Mouse (Mus musculus) gastrocnemius, postnatal 14 days (tissue): ENCODE measurements around the gene Diaph2. TPM values are rescaled to one million over a fixed set of nuclear protein-coding genes. Genes with fewer than 3 reads are reported as not detected.
"Not testable (repeated sequence)": the region's sequence is repeated elsewhere in the genome, so short reads cannot be mapped to it uniquely, and the experiment has no call there.

ENCODE experiments used
- DNase-seq: peaks from one replicate; pipeline ENCODE4 v3.0.0; 2021; ENCODE audit warnings: mixed read lengths
- intact Hi-C: fragments of 180-260 bp; cut with DNase I; formaldehyde crosslinking; loops from one replicate; pipeline ENCODE4 v1.15.1; 2025; ENCODE audit warnings: low total_unique reads
- total RNA-seq, 2 experiments: library from RNA; stranded (reverse); gene quantifications; 2 replicates each; pipeline ENCODE4 v1.2.3; 2021

The Diaph2 gene
- total RNA-seq, 2 experiments from 2014 or later = 5.1 to 5.3 TPM

DNA sequence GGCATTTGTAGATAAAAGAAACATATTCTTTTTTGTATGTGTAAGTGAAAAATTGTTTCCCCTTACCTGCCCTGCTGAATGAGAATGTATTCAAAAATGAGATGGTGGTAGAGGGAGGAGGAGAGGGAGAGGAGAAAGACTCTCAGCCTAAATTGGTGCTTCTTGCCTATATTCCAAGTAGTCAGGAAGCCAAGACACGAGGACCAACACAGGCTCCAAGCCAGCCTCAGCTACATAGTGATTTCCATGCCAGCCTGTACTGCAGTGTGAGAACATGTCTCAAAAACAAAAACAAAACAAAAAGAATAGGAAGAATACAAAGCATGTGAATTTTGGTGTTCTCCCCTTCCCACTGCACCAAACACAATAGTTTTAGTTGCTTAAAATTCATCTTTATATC is 497.1 kb downstream of the Diaph2 start:
- no peak for DNase-seq
- intact Hi-C loops = no loop called here

- DNase-seq = no peak
- intact Hi-C loops = no loop called here
Observed at GRCm38 (mm10) chrX:130253664-130254063, 504.1 kb downstream of the Diaph2 start.

DNA sequence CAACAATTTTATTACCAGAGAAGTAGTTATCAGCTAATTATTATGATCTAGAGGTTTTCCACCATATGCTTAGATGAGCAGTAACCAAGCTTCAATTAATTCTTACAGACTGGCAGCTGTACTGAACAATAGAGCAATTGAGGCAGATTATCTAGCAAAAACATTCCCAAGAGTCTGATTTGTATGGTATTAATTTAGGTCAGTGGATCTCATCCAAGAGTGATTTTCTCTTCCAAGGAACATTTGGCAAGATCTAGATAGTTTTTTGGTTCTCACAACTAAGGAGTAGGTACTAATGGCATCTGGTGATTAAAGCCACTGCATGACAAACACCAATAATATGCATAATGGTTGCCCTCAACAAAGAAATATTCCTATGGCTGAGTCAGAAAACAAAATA is 516.2 kb downstream of the Diaph2 start:
- intact Hi-C loops = no loop called here
- no peak for DNase-seq

GRCm38 (mm10) chrX:130279144-130279543 is 529.6 kb downstream of the Diaph2 start:
- intact Hi-C loops = loop anchor here (5.0 kb wide), 1 partner anchor 528 kb away; no protein-coding TSS in a partner anchor
- DNase-seq = no peak

DNA sequence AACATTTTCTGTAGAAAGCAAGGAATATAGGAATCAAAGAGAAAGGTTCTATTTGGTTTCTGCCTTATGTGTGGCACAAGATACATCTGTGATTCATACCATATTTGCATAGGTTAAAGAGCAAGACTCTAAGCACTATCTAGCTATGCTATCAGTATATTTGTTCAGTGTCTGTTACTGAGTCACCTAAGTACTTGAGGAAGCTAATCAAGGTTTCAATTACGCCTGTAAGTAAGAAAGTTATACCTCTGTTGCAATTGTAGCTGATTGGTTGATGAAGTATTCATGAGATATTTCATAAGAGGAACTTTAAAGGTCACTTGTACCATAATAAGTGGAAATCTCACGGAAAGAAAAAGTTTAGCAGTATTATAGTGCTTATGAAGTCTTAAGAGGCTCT is 531.9 kb downstream of the Diaph2 start:
- DNase-seq = no peak
- intact Hi-C loops = no loop called here

GRCm38 (mm10) chrX:130287032-130287431 is 537.5 kb downstream of the Diaph2 start:
- DNase-seq = no peak
- intact Hi-C loops = no loop called here

DNA sequence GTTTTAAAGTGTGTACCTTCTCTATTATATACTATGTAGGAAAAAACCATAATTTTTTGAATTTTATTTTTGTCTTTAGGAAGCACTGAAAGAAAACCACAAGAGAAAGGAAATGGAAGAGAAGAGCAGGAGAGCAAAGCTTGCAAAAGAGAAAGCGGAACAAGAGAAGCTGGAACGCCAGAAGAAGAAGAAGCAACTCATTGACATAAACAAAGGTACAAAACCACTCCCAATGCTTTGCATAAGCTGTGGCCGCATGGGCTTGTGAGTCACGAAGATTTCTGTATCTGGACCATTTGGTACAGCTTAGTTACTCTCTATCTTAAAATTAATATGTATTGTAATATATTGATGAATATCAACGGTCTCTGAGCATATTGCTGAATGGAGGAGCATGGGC is 540.2 kb downstream of the Diaph2 start:
- intact Hi-C loops = no loop called here
- DNase-seq = no peak

GRCm38 (mm10) chrX:130350808-130351435 is 601.4 kb downstream of the Diaph2 start:
- no peak for DNase-seq
- intact Hi-C loops = no loop called here

GRCm38 (mm10) chrX:130351480-130351879 is 601.9 kb downstream of the Diaph2 start:
- no peak for DNase-seq
- intact Hi-C loops = no loop called here

- intact Hi-C loops = no loop called here
- DNase-seq = no peak
Observed at GRCm38 (mm10) chrX:130393508-130394145, 644.1 kb downstream of the Diaph2 start.

DNA sequence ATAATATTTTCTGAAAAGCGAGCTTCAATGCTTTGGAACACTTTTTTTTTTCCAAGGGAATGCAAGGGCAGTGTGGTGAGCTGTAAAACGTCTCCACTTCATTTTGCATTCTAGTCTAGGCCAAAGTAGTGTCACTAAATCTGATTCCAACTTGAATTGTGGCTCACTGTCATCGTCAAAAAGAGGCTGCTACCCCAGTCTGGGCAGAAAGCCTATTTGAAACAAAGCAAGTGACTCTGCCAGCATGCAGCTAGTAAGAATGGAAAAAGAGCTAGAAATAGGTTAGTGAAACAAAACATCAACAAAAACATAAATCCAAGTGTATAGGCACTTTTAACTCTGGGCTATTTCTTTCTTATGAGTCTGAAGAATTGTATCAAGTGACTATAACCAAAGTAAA is 653.7 kb downstream of the Diaph2 start:
- intact Hi-C loops = no loop called here
- no peak for DNase-seq

GRCm38 (mm10) chrX:130407471-130407870 is 657.9 kb downstream of the Diaph2 start:
- intact Hi-C loops, DNase-seq: not testable (repeated sequence)

- intact Hi-C loops = no loop called here
- no peak for DNase-seq
Observed at GRCm38 (mm10) chrX:130408985-130409384, 659.4 kb downstream of the Diaph2 start.

DNA sequence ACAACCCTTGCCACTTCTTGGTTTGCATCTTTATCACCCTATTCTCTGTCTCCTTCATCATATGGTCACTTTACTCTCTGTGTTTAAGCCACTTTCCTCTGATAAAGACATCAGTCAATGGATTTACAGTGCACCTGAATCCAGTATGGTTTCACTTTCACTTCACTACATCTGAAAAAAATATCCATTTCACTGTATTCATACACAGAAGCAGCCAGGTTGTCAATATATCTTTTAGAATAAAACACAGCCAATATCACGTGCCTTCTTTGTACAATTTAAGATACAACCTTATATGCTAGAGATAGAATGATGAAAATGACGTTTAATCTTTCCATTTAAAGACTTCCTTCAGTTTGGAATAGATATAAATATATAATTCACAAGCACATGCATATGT is 673.6 kb downstream of the Diaph2 start:
- DNase-seq = no peak
- intact Hi-C loops = no loop called here

GRCm38 (mm10) chrX:130451822-130452487 is 702.4 kb downstream of the Diaph2 start:
- no peak for DNase-seq
- intact Hi-C loops = no loop called here

GRCm38 (mm10) chrX:130452488-130452823 is 702.9 kb downstream of the Diaph2 start:
- no peak for DNase-seq
- intact Hi-C loops = no loop called here

- intact Hi-C loops = no loop called here
Observed at GRCm38 (mm10) chrX:130473133-130473532, 723.6 kb downstream of the Diaph2 start.

GRCm38 (mm10) chrX:130480877-130481276 is 731.3 kb downstream of the Diaph2 start:
- no peak for DNase-seq
- intact Hi-C loops = no loop called here

More at GRCm38 (mm10) chrX:130473133-130473532, 723.6 kb downstream of the Diaph2 start:
- DNase-seq = no peak

GRCm38 (mm10) chrX:130502680-130503464 is 753.3 kb downstream of the Diaph2 start:
- intact Hi-C loops = no loop called here
- DNase-seq = no peak

GRCm38 (mm10) chrX:130503465-130503860 is 753.9 kb downstream of the Diaph2 start:
- DNase-seq = no peak
- intact Hi-C loops = no loop called here
